Mouse (Mus musculus) cerebellum, adult 9-11 months (tissue): Measurements from ENCODE around the gene Olfr681.
"Not testable (repeated sequence)": the region's sequence is repeated elsewhere in the genome, so short reads cannot be mapped to it uniquely, and the experiment has no call there.

Source experiments
- DNase-seq: peaks from one replicate; pipeline ENCODE4 v3.0.0; 2022

Olfr681 gene

DNA sequence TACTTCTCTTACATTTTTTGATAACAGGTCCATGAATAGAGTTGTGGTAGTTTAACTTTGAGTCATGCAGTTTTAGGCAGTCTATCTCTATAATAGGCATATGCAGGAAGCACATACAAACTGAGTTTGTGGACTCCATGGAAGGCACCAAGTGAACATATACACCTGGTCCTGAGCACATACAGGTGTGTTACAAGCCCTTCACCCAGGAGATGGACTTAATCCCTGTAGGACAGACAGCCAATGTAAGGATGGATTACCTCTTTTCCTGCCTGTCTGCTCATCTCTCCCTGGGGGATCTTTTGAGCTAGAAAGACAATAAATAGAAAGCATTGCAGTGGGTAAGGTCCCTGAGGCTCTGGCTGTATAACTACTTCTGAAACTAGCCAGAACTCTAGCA is at the start of gene Olfr681:
TSS of gene Olfr681 (plus strand) at position 301 of the 400 bp plus-strand sequence.
- DNase-seq: no peak

DNA sequence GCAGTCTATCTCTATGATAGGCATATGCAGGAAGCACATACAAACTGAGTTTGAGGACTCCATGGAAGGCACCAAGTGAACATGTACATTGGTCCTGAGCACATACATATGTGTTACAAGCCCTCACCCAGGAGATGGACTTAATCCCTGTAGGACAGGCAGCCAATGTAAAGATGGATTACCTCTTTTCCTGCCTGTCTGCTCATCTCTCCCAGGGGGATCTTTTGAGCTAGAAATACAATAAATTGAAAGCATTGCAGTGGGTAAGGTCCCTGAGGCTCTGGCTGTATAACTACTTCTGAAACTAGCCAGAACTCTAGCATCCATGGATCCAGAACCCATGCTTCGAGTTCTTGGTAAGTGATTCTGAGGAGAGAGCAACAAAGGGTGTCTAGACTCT is 35.7 kb upstream of the Olfr681 start, which contains the start of gene Olfr679:
TSS of gene Olfr679 (plus strand) at position 301 of the 400 bp plus-strand sequence.
- DNase-seq: no peak

DNA sequence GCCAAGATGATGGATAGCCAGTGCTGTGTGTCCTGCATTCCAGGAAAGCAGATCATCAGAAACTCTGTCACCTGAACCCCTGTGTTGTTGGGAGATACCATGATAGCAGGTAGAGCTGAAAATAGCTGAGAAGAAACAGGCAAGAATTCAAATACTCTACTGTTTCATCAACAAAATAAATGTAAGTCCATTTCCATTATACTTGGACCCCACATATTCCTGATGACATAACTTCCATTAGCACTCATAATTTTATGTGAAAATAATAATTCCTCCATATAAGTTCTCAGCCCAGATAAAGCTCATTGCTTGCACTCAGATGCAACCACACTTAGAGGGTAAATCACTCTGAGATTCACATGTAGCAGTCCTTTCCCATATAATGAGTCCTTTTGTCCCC is 23.9 kb upstream of the Olfr681 start, which contains the start of gene Olfr680-ps1:
TSS of gene Olfr680-ps1 (minus strand) at position 101 of the 400 bp plus-strand sequence.
- DNase-seq: not testable (repeated sequence)

DNA sequence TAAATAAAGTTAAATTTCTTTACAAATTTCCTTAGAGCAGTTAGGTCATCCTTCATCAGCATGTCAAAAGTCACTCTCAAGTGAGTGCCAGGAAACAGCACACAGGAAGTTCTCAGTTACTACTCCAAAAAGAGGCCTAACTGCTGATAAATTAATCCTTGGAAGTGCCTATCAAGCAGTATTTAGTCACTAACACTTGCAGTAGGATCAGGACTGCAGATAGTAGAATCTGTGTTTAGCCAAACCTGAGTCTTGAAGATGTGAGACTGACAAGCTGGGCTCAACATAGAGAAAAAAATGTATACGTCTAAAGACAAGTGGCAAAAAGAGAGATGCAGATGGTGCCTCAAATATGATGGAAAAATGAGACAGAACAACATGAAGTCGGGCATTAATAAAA is 24.6 kb downstream of the Olfr681 start:
- DNase-seq: no peak

DNA sequence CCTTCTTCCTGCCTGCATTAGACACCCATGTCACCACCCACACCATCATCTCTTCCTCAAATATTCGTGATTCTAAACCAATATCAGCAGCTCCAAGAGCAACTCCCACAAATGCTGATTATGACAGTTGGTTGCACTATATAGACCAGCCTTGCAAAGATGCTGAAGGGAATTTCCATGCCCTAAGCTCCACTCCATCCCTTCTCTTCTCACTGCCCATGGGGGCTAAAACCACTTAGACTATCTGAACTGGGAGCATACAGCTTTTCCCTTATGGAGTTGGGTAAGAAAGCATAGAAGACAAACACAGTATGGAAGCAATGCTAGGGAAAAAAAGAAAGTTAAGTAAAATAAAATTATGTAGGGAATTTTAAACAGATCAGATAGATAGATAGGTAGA is 30.3 kb downstream of the Olfr681 start, which contains the start of gene Olfr683:
TSS of gene Olfr683 (minus strand) at position 101 of the 400 bp plus-strand sequence.
- no peak for DNase-seq

DNA sequence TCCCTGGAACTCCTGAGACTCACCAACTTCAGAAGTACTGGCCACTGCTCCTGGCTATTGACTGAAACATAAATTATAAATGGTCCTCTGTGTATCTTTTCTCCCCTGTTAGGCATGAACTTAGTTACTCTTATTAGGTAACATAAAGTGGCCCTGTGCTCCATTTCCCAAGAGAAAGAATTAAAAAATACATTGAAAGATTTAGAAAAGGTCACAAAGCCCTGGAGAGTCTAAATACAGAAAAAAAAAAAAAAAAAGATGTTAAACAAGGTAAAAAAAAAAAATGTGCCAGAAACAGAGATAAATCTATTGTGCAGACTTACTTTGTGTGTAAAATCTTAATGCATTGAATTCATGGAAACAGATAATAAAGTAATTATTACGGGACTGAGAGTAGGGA is 46.9 kb downstream of the Olfr681 start, which contains the start of gene Olfr684:
TSS of gene Olfr684 (minus strand) at position 101 of the 400 bp plus-strand sequence.
- DNase-seq: no peak

DNA sequence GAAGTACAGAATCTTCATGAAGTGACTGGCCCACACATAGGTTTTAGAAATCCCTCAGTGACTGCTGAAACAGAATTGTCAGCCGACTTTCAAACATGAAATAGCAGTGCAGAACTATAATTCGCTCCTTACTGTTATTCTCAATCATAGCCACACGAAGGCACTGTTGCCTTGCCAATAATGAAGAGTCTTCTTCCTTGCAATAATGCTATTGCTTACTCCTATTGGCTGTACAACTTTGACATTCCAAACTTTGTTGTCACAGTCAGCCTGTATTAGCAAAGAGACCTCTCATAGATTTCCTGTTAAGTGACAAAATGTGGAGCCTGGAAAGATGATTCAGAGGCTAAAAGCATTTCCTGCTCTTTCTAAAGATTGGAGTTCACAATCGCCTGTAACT is 54.1 kb downstream of the Olfr681 start:
- DNase-seq: no peak
